Mouse (Mus musculus) kidney, adult 2 months (tissue): Measurements from ENCODE around the gene Cacnb2. TPM values are rescaled to one million over a fixed set of nuclear protein-coding genes. Genes with fewer than 3 reads are reported as not detected.

Experiments used
- DNase-seq: peaks from one replicate; pipeline ENCODE4 v3.0.0; 2021
- H3K27ac ChIP-seq: fragments of 200-500 bp; 2 replicates; pipeline ENCODE4 v1.5.1; 2012; ENCODE audit warnings: low read depth, low read length, control low read depth, inconsistent platforms; ENCODE audit not compliant: insufficient read depth
- H3K27me3 ChIP-seq: fragments of 200-500 bp; replicated peaks from 2 replicates; pipeline ENCODE4 v1.6.1; 2012; ENCODE audit warnings: mild to moderate bottlenecking, moderate library complexity, low read length, inconsistent platforms; ENCODE audit not compliant: control insufficient read depth, insufficient read depth
- H3K36me3 ChIP-seq: fragments of 200-500 bp; 2 replicates; pipeline ENCODE4 v1.6.1; 2012; ENCODE audit warnings: mild to moderate bottlenecking, moderate library complexity, low read length, inconsistent platforms; ENCODE audit not compliant: control insufficient read depth, insufficient read depth
- H3K4me1 ChIP-seq: fragments of 200-500 bp; 2 replicates; pipeline ENCODE4 v1.6.1; 2011; ENCODE audit warnings: low read length; ENCODE audit not compliant: control insufficient read depth, insufficient read depth
- H3K4me3 ChIP-seq: fragments of 200-500 bp; 2 replicates; pipeline ENCODE4 v1.5.1; 2011; ENCODE audit warnings: mild to moderate bottlenecking, low read depth, low read length, control low read depth; ENCODE audit not compliant: insufficient read depth
- CTCF ChIP-seq: fragments of 200-500 bp; conservative IDR thresholded peaks from 2 replicates; pipeline ENCODE4 v1.5.1; 2011; ENCODE audit warnings: low read depth, mild to moderate bottlenecking, control low read depth, low read length, moderate library complexity, mixed read lengths; ENCODE audit not compliant: insufficient read depth, insufficient read length
- POLR2A ChIP-seq: fragments of 200-500 bp; IDR thresholded peaks from one replicate; pipeline ENCODE4 v1.6.1; 2011; ENCODE audit warnings: low read depth, low read length, control low read depth
- WGBS: fragments of 180-500 bp; shearing (Covaris S2); methylation state at CpG from one replicate; pipeline ENCODE4 v1.1.7; 2018; 5-methylcytosine and 5-hydroxymethylcytosine counted together
- polyA plus RNA-seq: library from polyadenylated mRNA; depleted of rRNA; stranded (reverse); fragments of >200 nt; gene quantifications from 2 replicates; pipeline ENCODE4 v1.2.3, GENCODE M21; 2012

The Cacnb2 gene
- polyA plus RNA-seq, 1 experiment = 1.6 TPM

DNA sequence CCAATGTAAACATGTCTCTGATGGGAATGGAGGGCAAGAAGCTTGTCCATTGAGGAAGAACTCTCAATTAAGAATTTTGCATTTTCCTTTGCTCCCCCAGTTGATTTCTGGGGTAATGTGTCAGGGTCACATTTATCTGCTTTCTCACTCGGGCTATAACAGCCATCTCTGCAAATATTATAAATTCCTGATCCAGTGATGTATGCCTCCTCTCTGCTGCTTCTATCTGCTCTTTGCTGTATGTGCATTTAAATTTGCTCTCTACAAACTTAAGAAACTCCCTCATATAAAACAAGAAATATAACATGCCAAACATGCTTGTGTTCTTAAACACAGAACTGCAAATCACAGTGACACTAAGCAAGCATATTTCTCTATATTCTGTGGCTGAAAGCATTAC, 171.5 kb downstream of the Cacnb2 start:
- H3K27ac ChIP-seq = no peak overlapping the region
- no peaks in the 10 kb centered on the region for H3K27me3 ChIP-seq
- H3K4me3 ChIP-seq = no peak overlapping the region
- no peaks in the 10 kb centered on the region for H3K4me1 ChIP-seq
- WGBS = 33% methylated on average over 1 of the region's 1 CpGs
- H3K36me3 ChIP-seq = no peaks in the 10 kb centered on the region
- TF ChIP-seq CTCF = no peak
- no peak for TF ChIP-seq POLR2A
- no peak for DNase-seq

DNA sequence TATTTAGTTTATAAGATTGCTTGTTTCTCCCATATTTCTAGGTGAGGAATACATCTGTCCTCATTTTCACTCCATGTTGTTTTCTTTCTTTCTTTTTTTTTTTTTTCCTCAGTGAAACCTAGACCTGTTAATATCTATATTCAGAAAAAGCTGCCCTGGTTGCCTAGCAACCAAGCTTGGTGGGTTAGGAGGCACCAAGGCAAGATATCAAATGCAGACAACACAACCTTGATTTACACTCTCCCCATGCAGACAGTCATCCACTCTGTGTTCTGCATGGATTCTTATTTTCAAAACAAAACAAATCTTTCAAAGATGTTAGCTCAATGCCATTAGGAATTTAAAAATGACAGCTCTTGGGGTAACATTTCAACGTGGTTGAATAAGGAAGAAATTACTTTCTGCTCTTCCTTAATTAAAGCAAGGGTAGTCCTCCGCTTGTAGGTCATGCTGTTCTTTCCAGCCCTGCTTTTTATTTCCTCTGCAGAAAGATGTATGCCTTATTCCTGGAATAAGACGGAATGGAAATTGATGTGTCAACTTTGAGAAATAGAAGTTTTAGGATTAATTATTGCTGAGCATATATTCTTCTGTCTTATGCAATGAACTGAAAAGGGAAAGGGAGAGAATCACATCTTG, 172.1 kb downstream of the Cacnb2 start:
- Histone ChIP-seq H3K36me3 (no peaks in the 10 kb centered on the region), H3K4me1 (no peaks in the 10 kb centered on the region), H3K4me3 (no peak overlapping the region), H3K27ac (no peak overlapping the region), H3K27me3 (no peaks in the 10 kb centered on the region)
- no peak for TF ChIP-seq CTCF
- no peak for TF ChIP-seq POLR2A
- WGBS = 52% methylated on average over 3 of the region's 3 CpGs
- DNase-seq = no peak

DNA sequence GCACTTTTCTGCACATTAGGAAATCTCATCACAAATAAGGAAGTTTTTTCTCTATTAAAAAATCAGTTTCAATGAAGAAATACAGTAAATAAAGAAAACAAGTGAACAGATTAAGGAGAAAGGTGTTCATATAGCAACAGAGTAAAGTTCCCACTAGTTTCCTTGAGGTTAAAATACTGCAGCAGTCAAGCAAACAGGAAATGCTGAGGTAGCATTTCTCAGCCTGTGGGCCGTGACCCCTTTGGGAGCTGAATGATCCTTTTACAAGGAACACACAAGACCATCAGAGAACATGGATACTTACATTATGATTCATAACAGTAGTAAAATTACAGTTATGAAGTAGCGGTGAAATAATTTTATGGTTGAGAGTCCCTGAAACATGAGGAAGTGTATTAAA, 185.1 kb downstream of the Cacnb2 start:
- TF ChIP-seq POLR2A (no peak), CTCF (no peak)
- WGBS = 66% methylated on average over 2 of the region's 2 CpGs

DNA sequence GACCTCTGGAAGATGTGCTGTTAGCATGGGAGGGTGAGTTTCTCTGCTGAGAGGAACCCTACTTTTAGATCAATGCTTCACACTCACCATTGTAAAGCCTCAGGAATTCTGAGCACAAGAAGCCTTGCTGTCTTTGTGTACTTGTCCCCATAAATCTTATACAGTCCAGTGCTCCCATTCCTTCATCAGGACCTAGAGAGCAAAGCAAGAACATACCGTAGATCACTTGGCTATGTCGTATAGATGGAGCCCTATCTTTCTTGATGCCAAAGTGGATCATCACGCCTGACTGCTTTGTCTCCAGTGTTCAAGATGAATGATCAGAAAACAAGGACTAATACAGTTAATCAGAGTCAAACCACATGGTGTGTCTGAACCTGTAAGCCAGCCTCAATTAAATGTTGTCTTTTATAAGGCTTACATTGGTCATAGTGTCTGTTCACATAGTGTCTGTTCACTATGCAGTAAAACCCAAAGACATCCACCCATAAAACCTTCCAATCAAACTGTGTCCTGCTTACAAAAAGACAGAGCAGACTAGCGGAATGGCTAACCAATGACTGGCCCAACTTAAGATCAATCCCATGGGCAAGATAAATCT, 198.7 kb downstream of the Cacnb2 start:
- no peak for DNase-seq
- TF ChIP-seq POLR2A = no peak
- no peak for TF ChIP-seq CTCF
- WGBS = 62% methylated on average over 4 of the region's 4 CpGs

More for the DNA sequence above, 185.1 kb downstream of the Cacnb2 start:
- no peak for DNase-seq
- Histone ChIP-seq H3K4me1 (no peaks in the 10 kb centered on the region), H3K27ac (no peak overlapping the region), H3K36me3 (no peaks in the 10 kb centered on the region), H3K4me3 (no peak overlapping the region), H3K27me3 (no peaks in the 10 kb centered on the region)

DNA sequence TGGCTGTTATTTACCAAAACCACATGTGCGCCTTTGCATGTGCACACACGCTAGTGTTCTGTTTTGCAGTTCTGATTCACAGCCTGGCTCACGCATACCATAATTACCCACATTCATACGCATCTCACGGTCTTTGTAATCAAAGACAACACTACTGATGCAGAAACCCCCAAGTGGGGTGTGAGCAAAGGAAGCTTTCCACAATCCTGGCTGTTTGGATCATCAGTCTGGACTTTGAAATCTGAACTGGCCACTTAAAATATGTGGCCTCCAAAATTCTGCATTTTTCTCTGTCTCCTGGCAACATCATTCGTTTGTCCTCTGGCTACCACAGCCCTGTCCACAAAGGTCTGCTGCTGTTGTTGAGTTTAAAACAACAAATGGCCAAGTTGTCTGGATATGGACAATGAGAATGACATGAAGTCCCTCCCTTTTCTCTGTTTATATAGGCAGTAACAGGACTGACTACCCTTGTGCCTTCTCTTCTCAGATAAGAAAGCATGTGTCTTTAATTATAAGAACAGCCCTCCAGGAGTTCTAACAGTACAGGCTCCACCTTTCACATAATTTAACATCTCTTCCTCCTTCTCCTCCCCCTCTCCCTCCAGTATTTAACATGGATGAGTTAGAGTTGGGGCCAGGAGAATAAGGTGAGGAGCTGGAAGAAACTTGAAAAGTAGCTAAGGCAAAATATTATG, 204.9 kb downstream of the Cacnb2 start:
- H3K36me3 ChIP-seq = no peaks in the 10 kb centered on the region
- whole genome bisulfite sequencing = 56% methylated on average over 6 of the region's 6 CpGs
- TF ChIP-seq CTCF (no peak), POLR2A (no peak)
- no peaks in the 10 kb centered on the region for H3K4me1 ChIP-seq
- no peaks in the 10 kb centered on the region; the same call in 1 of the 2 replicates for H3K27me3 ChIP-seq
- no peak for DNase-seq
- no peak overlapping the region for H3K4me3 ChIP-seq
- no peak overlapping the region for H3K27ac ChIP-seq

More for the DNA sequence above, 198.7 kb downstream of the Cacnb2 start:
- Histone ChIP-seq H3K4me3 (no peak overlapping the region), H3K4me1 (no peaks in the 10 kb centered on the region), H3K27ac (no peak overlapping the region), H3K36me3 (no peaks in the 10 kb centered on the region), H3K27me3 (no peaks in the 10 kb centered on the region)

DNA sequence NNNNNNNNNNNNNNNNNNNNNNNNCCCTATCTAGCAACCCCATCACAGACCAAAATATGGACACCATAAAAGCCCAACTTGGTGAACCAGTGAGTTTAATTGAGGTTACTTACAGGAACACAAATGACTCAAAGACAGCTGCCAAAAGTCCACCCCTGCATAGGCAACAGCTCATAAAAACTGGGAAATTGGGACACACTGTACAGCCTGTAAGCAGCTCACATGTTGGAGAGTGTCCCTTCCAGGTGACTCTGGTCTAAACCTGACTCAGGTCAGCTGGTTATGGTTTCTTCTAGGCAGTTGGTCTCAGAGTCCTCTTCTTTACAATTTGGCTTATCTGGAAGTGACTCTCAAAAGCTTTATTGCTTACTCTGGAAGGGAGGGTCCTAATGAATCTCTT, 212.1 kb downstream of the Cacnb2 start:
- no peaks in the 10 kb centered on the region for H3K4me1 ChIP-seq
- H3K36me3 ChIP-seq = no peaks in the 10 kb centered on the region
- H3K27ac ChIP-seq = no peak overlapping the region
- H3K4me3 ChIP-seq = no peak overlapping the region
- no peaks in the 10 kb centered on the region; the same call in 1 of the 2 replicates for H3K27me3 ChIP-seq
- no peak for DNase-seq
- TF ChIP-seq CTCF (no peak), POLR2A (no peak)

DNA sequence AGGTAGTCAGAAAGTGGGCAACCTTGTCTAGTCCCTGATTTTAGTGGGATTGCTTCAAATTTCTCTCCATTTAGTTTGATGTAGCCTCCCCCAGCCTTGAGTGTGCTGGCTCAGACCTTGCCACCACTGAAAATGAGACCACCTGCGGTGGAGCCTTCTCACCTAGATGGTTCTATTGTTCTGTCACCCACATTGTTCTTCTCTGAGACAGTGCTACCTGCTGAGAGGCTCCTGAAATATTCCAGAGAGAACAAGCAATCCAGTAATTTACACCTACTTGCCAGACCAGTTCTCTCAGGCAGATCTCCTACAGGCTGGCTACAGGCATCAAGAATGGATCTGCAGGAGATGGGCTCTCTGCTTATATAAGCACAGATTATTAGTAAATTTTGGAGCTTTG, 215.8 kb downstream of the Cacnb2 start:
- 48% methylated on average over 1 of the region's 1 CpGs for WGBS
- H3K4me3 ChIP-seq = no peak overlapping the region
- H3K27me3 ChIP-seq = no peaks in the 10 kb centered on the region
- DNase-seq = no peak
- H3K36me3 ChIP-seq = no peaks in the 10 kb centered on the region
- no peaks in the 10 kb centered on the region for H3K4me1 ChIP-seq
- no peak overlapping the region for H3K27ac ChIP-seq
- TF ChIP-seq POLR2A = no peak
- TF ChIP-seq CTCF = no peak

DNA sequence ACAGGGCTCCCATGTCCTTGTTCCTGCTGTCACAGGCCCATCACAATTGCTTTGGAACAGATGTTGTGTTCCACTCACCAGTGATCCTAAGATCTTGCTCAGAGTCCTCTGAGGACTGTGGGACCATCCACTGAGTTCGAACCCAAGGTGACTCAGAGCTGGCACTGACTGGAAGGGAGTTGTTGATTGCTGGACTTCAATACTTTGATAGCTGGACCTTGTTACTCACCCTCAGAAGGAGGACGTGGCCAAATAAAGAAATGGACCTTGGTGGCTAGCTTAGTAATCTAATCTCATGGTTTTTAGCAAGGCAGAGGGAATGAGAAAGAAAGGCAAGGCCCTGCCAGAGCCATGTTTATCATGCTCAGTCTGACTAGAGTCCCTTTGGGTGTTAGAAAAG, 218.1 kb downstream of the Cacnb2 start:
- Histone ChIP-seq H3K27me3 (no peaks in the 10 kb centered on the region), H3K36me3 (no peaks in the 10 kb centered on the region), H3K27ac (no peak overlapping the region), H3K4me1 (no peaks in the 10 kb centered on the region), H3K4me3 (no peak overlapping the region)
- TF ChIP-seq POLR2A (no peak), CTCF (no peak)
- no peak for DNase-seq
- 75% methylated on average over 2 of the region's 2 CpGs for WGBS
